Mouse (Mus musculus): ENCODE measurements around the gene Gm26602. TPM values are rescaled to one million over a fixed set of nuclear protein-coding genes. Genes with fewer than 3 reads are reported as not detected.
"Not testable (repeated sequence)": the region's sequence is repeated elsewhere in the genome, so short reads cannot be mapped to it uniquely, and the experiment has no call there.

The Gm26602 gene
- polyA plus RNA-seq, 1 experiment from 2014 or later = not detected

GRCm38 (mm10) chr10:79873715-79874289, 36.9 kb upstream of the Gm26602 start:
- Histone ChIP-seq H3K36me3 (replicated peaks) (peaks cover 40% of the 10 kb centered on the region), H3K27me3 (replicated peaks; ENCODE audit: low read depth, poor library complexity, severe bottlenecking) (0 out of 2 replicates have a peak, but pooled peaks cover 4% of the 10 kb centered on the region), H3K9me3 (no peaks in the 10 kb centered on the region), H3K4me3 (peak overlapping the region; percentile 91), H3K4me1 (peaks cover 48% of the 10 kb centered on the region), H3K27ac (replicated peaks) (peak overlapping the region; percentile 98)
- no peak for DNase-seq (ENCODE audit: low spot score)
- 2% methylated on average over 26 of the region's 26 CpGs for WGBS

GRCm38 (mm10) chr10:79874290-79874862, 36.3 kb upstream of the Gm26602 start, which contains the start of the genes Prtn3 and Plppr3:
Prtn3 (plus strand) TSS chr10:79874476.
Plppr3 (minus strand) TSS chr10:79874634.
- H3K36me3 ChIP-seq (replicated peaks) = peaks cover 34% of the 10 kb centered on the region
- peaks cover 5% of the 10 kb centered on the region; the same call in 1 of the 2 replicates for H3K27me3 ChIP-seq (replicated peaks; ENCODE audit: low read depth, poor library complexity, severe bottlenecking)
- H3K27ac ChIP-seq (replicated peaks) = peak within 1 kb of the TSS; percentile 98
- peak within 1 kb of the TSS; percentile 91 for H3K4me3 ChIP-seq
- WGBS = under 1% methylated on average over 57 of the region's 57 CpGs
- no peaks in the 10 kb centered on the region for H3K9me3 ChIP-seq
- H3K4me1 ChIP-seq = peaks cover 50% of the 10 kb centered on the region
- DNase-seq (ENCODE audit: low spot score) = peak; percentile 89

- Histone ChIP-seq H3K4me1 (peaks cover 69% of the 10 kb centered on the region), H3K9me3 (no peaks in the 10 kb centered on the region), H3K4me3 (no peak overlapping the region), H3K27ac (replicated peaks) (no peak overlapping the region), H3K36me3 (replicated peaks) (peaks cover 8% of the 10 kb centered on the region), H3K27me3 (replicated peaks; ENCODE audit: low read depth, poor library complexity, severe bottlenecking) (peaks cover 33% of the 10 kb centered on the region)
- no peak for DNase-seq (ENCODE audit: low spot score)
- WGBS = 45% methylated on average over 1 of the region's 1 CpGs
Observed at GRCm38 (mm10) chr10:79877174-79877573, 33.5 kb upstream of the Gm26602 start.

- DNase-seq (ENCODE audit: low spot score) = no peak
- H3K27ac ChIP-seq (replicated peaks) = no peak overlapping the region
- no peak overlapping the region for H3K4me3 ChIP-seq
- peaks cover 39% of the 10 kb centered on the region for H3K27me3 ChIP-seq (replicated peaks; ENCODE audit: low read depth, poor library complexity, severe bottlenecking)
- peaks cover 2% of the 10 kb centered on the region; the same call in 1 of the 2 replicates for H3K36me3 ChIP-seq (replicated peaks)
- WGBS = 55% methylated on average over 12 of the region's 12 CpGs
- H3K4me1 ChIP-seq = peaks cover 69% of the 10 kb centered on the region
- H3K9me3 ChIP-seq = no peaks in the 10 kb centered on the region
Observed at GRCm38 (mm10) chr10:79877757-79878156, 32.9 kb upstream of the Gm26602 start.

GRCm38 (mm10) chr10:79879527-79879926, 31.1 kb upstream of the Gm26602 start:
- Histone ChIP-seq H3K27ac (replicated peaks) (no peak overlapping the region), H3K36me3 (replicated peaks) (no peaks in the 10 kb centered on the region), H3K27me3 (replicated peaks; ENCODE audit: low read depth, poor library complexity, severe bottlenecking) (peaks cover 57% of the 10 kb centered on the region), H3K4me3 (no peak overlapping the region), H3K9me3 (no peaks in the 10 kb centered on the region), H3K4me1 (peaks cover 62% of the 10 kb centered on the region)
- 51% methylated on average over 3 of the region's 3 CpGs for WGBS
- DNase-seq (ENCODE audit: low spot score) = no peak

- Histone ChIP-seq H3K36me3 (replicated peaks) (no peaks in the 10 kb centered on the region), H3K4me1 (peaks cover 53% of the 10 kb centered on the region), H3K9me3 (no peaks in the 10 kb centered on the region), H3K4me3 (0 out of 2 replicates have a peak overlapping the region, but pooled peaks have one; percentile 5), H3K27me3 (replicated peaks; ENCODE audit: low read depth, poor library complexity, severe bottlenecking) (peaks cover 57% of the 10 kb centered on the region), H3K27ac (replicated peaks) (no peak overlapping the region)
- WGBS = 13% methylated on average over 9 of the region's 9 CpGs
- DNase-seq (ENCODE audit: low spot score) = no peak
Observed at GRCm38 (mm10) chr10:79880721-79881120, 29.9 kb upstream of the Gm26602 start.

- Histone ChIP-seq H3K27ac (replicated peaks) (no peak overlapping the region), H3K27me3 (replicated peaks; ENCODE audit: low read depth, poor library complexity, severe bottlenecking) (peaks cover 57% of the 10 kb centered on the region), H3K4me1 (peaks cover 51% of the 10 kb centered on the region), H3K9me3 (no peaks in the 10 kb centered on the region), H3K36me3 (replicated peaks) (no peaks in the 10 kb centered on the region), H3K4me3 (peak overlapping the region; percentile 47)
- 5% methylated on average over 22 of the region's 22 CpGs for WGBS
- DNase-seq (ENCODE audit: low spot score) = peak; percentile 39
Observed at GRCm38 (mm10) chr10:79881981-79882380, 28.7 kb upstream of the Gm26602 start.

GRCm38 (mm10) chr10:79883297-79884084, 27.2 kb upstream of the Gm26602 start:
- peak overlapping the region; percentile 16; the same call in 1 of the 2 replicates for H3K4me3 ChIP-seq
- no peaks in the 10 kb centered on the region for H3K36me3 ChIP-seq (replicated peaks)
- peaks cover 63% of the 10 kb centered on the region for H3K27me3 ChIP-seq (replicated peaks; ENCODE audit: low read depth, poor library complexity, severe bottlenecking)
- peak; percentile 82 for DNase-seq (ENCODE audit: low spot score)
- no peaks in the 10 kb centered on the region for H3K9me3 ChIP-seq
- WGBS = 15% methylated on average over 22 of the region's 22 CpGs
- H3K4me1 ChIP-seq = peaks cover 40% of the 10 kb centered on the region
- H3K27ac ChIP-seq (replicated peaks) = no peak overlapping the region

GRCm38 (mm10) chr10:79884446-79884845, 26.2 kb upstream of the Gm26602 start:
- Histone ChIP-seq H3K27ac (replicated peaks) (no peak overlapping the region), H3K27me3 (replicated peaks; ENCODE audit: low read depth, poor library complexity, severe bottlenecking) (peaks cover 62% of the 10 kb centered on the region), H3K36me3 (replicated peaks) (no peaks in the 10 kb centered on the region), H3K4me1 (peaks cover 37% of the 10 kb centered on the region), H3K9me3 (no peaks in the 10 kb centered on the region), H3K4me3 (no peak overlapping the region)
- no peak for DNase-seq (ENCODE audit: low spot score)
- 78% methylated on average over 4 of the region's 4 CpGs for WGBS

GRCm38 (mm10) chr10:79884938-79885337, 25.7 kb upstream of the Gm26602 start:
- Histone ChIP-seq H3K27me3 (replicated peaks; ENCODE audit: low read depth, poor library complexity, severe bottlenecking) (peaks cover 58% of the 10 kb centered on the region), H3K4me1 (peaks cover 32% of the 10 kb centered on the region)
- 77% methylated on average over 3 of the region's 3 CpGs for WGBS
- H3K9me3 ChIP-seq; H3K27ac ChIP-seq (replicated peaks); H3K4me3 ChIP-seq; DNase-seq (ENCODE audit: low spot score); H3K36me3 ChIP-seq (replicated peaks): not testable (repeated sequence)

GRCm38 (mm10) chr10:79886054-79886453, 24.6 kb upstream of the Gm26602 start, which contains the start of gene Elane:
Elane (plus strand) TSS chr10:79886247.
- Histone ChIP-seq H3K27ac (replicated peaks) (no peak within 1 kb of the TSS), H3K9me3 (no peaks in the 10 kb centered on the region), H3K27me3 (replicated peaks; ENCODE audit: low read depth, poor library complexity, severe bottlenecking) (peaks cover 52% of the 10 kb centered on the region), H3K4me1 (peaks cover 24% of the 10 kb centered on the region), H3K4me3 (no peak within 1 kb of the TSS), H3K36me3 (replicated peaks) (no peaks in the 10 kb centered on the region)
- no peak for DNase-seq (ENCODE audit: low spot score)
- WGBS = 88% methylated on average over 6 of the region's 6 CpGs

- Histone ChIP-seq H3K27me3 (replicated peaks; ENCODE audit: low read depth, poor library complexity, severe bottlenecking) (peaks cover 52% of the 10 kb centered on the region), H3K36me3 (replicated peaks) (no peaks in the 10 kb centered on the region), H3K9me3 (no peaks in the 10 kb centered on the region), H3K4me1 (peaks cover 22% of the 10 kb centered on the region), H3K4me3 (no peak overlapping the region), H3K27ac (replicated peaks) (no peak overlapping the region)
- WGBS = 76% methylated on average over 8 of the region's 8 CpGs
- DNase-seq (ENCODE audit: low spot score) = no peak
Observed at GRCm38 (mm10) chr10:79886611-79887010, 24.0 kb upstream of the Gm26602 start.
